Mouse (Mus musculus): Measurements from ENCODE around the gene Rpn1. TPM values are rescaled to one million over a fixed set of nuclear protein-coding genes. Genes with fewer than 3 reads are reported as not detected.
A peak's percentile ranks its signal among the peaks of the same experiment; 100 is the strongest.

Gene Rpn1
- polyA plus RNA-seq, 1 experiment = 128 TPM

GRCm38 (mm10) chr6:88083095-88083494, 1.2 kb upstream of the Rpn1 start:
- H3K4me2 ChIP-seq (ENCODE audit: low read depth) = no peak overlapping the region
- H3K36me3 ChIP-seq (ENCODE audit: control insufficient read depth, insufficient read depth) = no peaks in the 10 kb centered on the region
- no peaks in the 10 kb centered on the region for H3K27me3 ChIP-seq (ENCODE audit: control insufficient read depth, insufficient read depth, insufficient read length)
- H3K4me3 ChIP-seq = no peak overlapping the region
- TF ChIP-seq SRF (IDR thresholded peaks at IDR 0.05; ENCODE audit: control insufficient read depth, insufficient read length, low read depth) (no peak), TCF3 (IDR thresholded peaks at IDR 0.05; ENCODE audit: insufficient read length, low read depth) (no peak), E2F4 (IDR thresholded peaks at IDR 0.05; ENCODE audit: insufficient read depth) (no peak), MYOD1 (IDR thresholded peaks at IDR 0.05; ENCODE audit: control insufficient read depth in 1 of 3, insufficient read length in 2 of 3, low read depth in 2 of 3) (no peak), POLR2A (IDR thresholded peaks at IDR 0.05; ENCODE audit: insufficient read length, low read depth) (no peak), TCF12 (IDR thresholded peaks at IDR 0.05; ENCODE audit: insufficient read depth, poor library complexity, severe bottlenecking) (no peak), CEBPB (IDR thresholded peaks at IDR 0.05; ENCODE audit: insufficient read depth, poor library complexity, severe bottlenecking) (no peak), MAX (IDR thresholded peaks at IDR 0.05; ENCODE audit: low read depth) (no peak), REST (IDR thresholded peaks at IDR 0.05; ENCODE audit: insufficient read depth, insufficient read length) (no peak), POLR2AphosphoS2 (IDR thresholded peaks at IDR 0.05; ENCODE audit: insufficient read length, low read depth) (no peak), USF1 (IDR thresholded peaks at IDR 0.05; ENCODE audit: low read depth) (no peak), MYOG (IDR thresholded peaks at IDR 0.05; ENCODE audit: control insufficient read depth in 1 of 3, insufficient read depth in 1 of 3, insufficient read length in 2 of 3, low read depth in 2 of 3) (no peak)
- peaks cover 38% of the 10 kb centered on the region for H3K79me2 ChIP-seq (ENCODE audit: control insufficient read depth, insufficient read depth)
- no peak overlapping the region for H3ac ChIP-seq (ENCODE audit: control insufficient read depth, insufficient read length)

GRCm38 (mm10) chr6:88083672-88084071, 610 bp upstream of the Rpn1 start:
- H3K4me2 ChIP-seq (ENCODE audit: low read depth) = peak overlapping the region; percentile 80
- TF ChIP-seq TCF3 (IDR thresholded peaks at IDR 0.05; ENCODE audit: insufficient read length, low read depth) = no peak
- TF ChIP-seq POLR2A (IDR thresholded peaks at IDR 0.05; ENCODE audit: insufficient read length, low read depth) = no peak
- no peak for TF ChIP-seq SRF (IDR thresholded peaks at IDR 0.05; ENCODE audit: control insufficient read depth, insufficient read length, low read depth)
- no peak overlapping the region for H3ac ChIP-seq (ENCODE audit: control insufficient read depth, insufficient read length)
- H3K79me2 ChIP-seq (ENCODE audit: control insufficient read depth, insufficient read depth) = peaks cover 43% of the 10 kb centered on the region
- no peaks in the 10 kb centered on the region for H3K36me3 ChIP-seq (ENCODE audit: control insufficient read depth, insufficient read depth)
- H3K4me3 ChIP-seq = peak overlapping the region; percentile 84
- H3K27me3 ChIP-seq (ENCODE audit: control insufficient read depth, insufficient read depth, insufficient read length) = no peaks in the 10 kb centered on the region

DNA sequence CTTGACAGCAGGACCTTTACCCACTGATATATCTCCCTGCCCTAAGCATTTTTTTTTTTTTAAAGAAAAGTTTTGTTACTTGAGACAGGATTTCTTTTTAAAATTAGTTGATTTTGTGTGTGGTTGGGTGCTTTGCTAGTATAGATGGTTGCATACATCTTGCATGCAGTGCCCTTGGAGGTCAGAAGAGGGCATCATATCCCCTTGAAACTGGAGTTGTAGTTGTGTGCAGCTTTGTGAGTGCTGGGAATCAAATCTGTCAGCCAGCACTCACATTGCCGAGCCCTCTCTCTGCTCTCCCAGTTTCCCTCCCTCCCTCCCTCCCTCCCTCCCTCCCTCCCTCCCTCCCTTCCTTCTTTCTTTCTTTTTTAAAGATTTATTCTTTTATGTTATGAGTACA, 4.7 kb downstream of the Rpn1 start:
- TF ChIP-seq MAX (IDR thresholded peaks at IDR 0.05; ENCODE audit: low read depth) = no peak
- no peak for TF ChIP-seq MYOD1 (IDR thresholded peaks at IDR 0.05; ENCODE audit: control insufficient read depth in 1 of 3, insufficient read length in 2 of 3, low read depth in 2 of 3)
- TF ChIP-seq TCF12 (IDR thresholded peaks at IDR 0.05; ENCODE audit: insufficient read depth, poor library complexity, severe bottlenecking) = no peak
- TF ChIP-seq POLR2A (IDR thresholded peaks at IDR 0.05; ENCODE audit: insufficient read length, low read depth) = no peak
- no peak for TF ChIP-seq E2F4 (IDR thresholded peaks at IDR 0.05; ENCODE audit: insufficient read depth)
- no peak for TF ChIP-seq POLR2AphosphoS2 (IDR thresholded peaks at IDR 0.05; ENCODE audit: insufficient read length, low read depth)
- TF ChIP-seq MYOG (IDR thresholded peaks at IDR 0.05; ENCODE audit: control insufficient read depth in 1 of 3, insufficient read depth in 1 of 3, insufficient read length in 2 of 3, low read depth in 2 of 3) = no peak
- no peak for TF ChIP-seq SRF (IDR thresholded peaks at IDR 0.05; ENCODE audit: control insufficient read depth, insufficient read length, low read depth)
- TF ChIP-seq CEBPB (IDR thresholded peaks at IDR 0.05; ENCODE audit: insufficient read depth, poor library complexity, severe bottlenecking) = no peak
- peaks cover 16% of the 10 kb centered on the region for H3K36me3 ChIP-seq (ENCODE audit: control insufficient read depth, insufficient read depth)
- no peak overlapping the region for H3K4me3 ChIP-seq
- peaks cover 51% of the 10 kb centered on the region for H3K79me2 ChIP-seq (ENCODE audit: control insufficient read depth, insufficient read depth)
- no peak overlapping the region for H3K4me2 ChIP-seq (ENCODE audit: low read depth)
- no peaks in the 10 kb centered on the region for H3K27me3 ChIP-seq (ENCODE audit: control insufficient read depth, insufficient read depth, insufficient read length)
- no peak overlapping the region for H3ac ChIP-seq (ENCODE audit: control insufficient read depth, insufficient read length)

DNA sequence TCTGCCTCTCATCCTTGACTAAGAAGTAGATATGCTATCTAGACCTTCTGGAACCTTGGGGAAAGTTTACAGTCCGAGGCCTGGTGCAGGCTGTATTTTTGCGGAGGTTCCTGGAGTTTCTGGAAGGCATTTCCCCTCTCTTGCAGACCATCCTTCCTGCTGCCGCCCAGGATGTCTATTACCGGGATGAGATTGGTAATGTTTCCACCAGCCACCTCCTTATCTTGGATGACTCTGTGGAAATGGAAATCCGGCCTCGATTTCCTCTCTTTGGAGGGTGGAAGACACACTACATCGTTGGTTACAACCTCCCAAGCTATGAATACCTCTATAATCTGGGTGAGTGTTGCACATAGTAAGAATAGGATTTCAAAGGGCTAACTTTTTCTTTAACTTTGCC, 11.1 kb downstream of the Rpn1 start:
- H3K27me3 ChIP-seq (ENCODE audit: control insufficient read depth, insufficient read depth, insufficient read length) = no peaks in the 10 kb centered on the region
- peaks cover 4% of the 10 kb centered on the region for H3K79me2 ChIP-seq (ENCODE audit: control insufficient read depth, insufficient read depth)
- H3K36me3 ChIP-seq (ENCODE audit: control insufficient read depth, insufficient read depth) = peaks cover 44% of the 10 kb centered on the region
- no peak overlapping the region for H3ac ChIP-seq (ENCODE audit: control insufficient read depth, insufficient read length)
- no peak overlapping the region for H3K4me3 ChIP-seq
- H3K4me2 ChIP-seq (ENCODE audit: low read depth) = no peak overlapping the region
- TF ChIP-seq POLR2A (IDR thresholded peaks at IDR 0.05; ENCODE audit: insufficient read length, low read depth) (no peak), E2F4 (IDR thresholded peaks at IDR 0.05; ENCODE audit: insufficient read depth) (no peak), MYOG (IDR thresholded peaks at IDR 0.05; ENCODE audit: control insufficient read depth in 1 of 3, insufficient read depth in 1 of 3, insufficient read length in 2 of 3, low read depth in 2 of 3) (no peak), SRF (IDR thresholded peaks at IDR 0.05; ENCODE audit: control insufficient read depth, insufficient read length, low read depth) (no peak), POLR2AphosphoS2 (IDR thresholded peaks at IDR 0.05; ENCODE audit: insufficient read length, low read depth) (no peak), MYOD1 (IDR thresholded peaks at IDR 0.05; ENCODE audit: control insufficient read depth in 1 of 3, insufficient read length in 2 of 3, low read depth in 2 of 3) (no peak), USF1 (IDR thresholded peaks at IDR 0.05; ENCODE audit: low read depth) (no peak), REST (IDR thresholded peaks at IDR 0.05; ENCODE audit: insufficient read depth, insufficient read length) (no peak), TCF12 (IDR thresholded peaks at IDR 0.05; ENCODE audit: insufficient read depth, poor library complexity, severe bottlenecking) (no peak), MAX (IDR thresholded peaks at IDR 0.05; ENCODE audit: low read depth) (no peak), CEBPB (IDR thresholded peaks at IDR 0.05; ENCODE audit: insufficient read depth, poor library complexity, severe bottlenecking) (no peak), TCF3 (IDR thresholded peaks at IDR 0.05; ENCODE audit: insufficient read length, low read depth) (no peak)

- TF ChIP-seq POLR2AphosphoS2 (IDR thresholded peaks at IDR 0.05; ENCODE audit: insufficient read length, low read depth) = no peak
- no peak for TF ChIP-seq REST (IDR thresholded peaks at IDR 0.05; ENCODE audit: insufficient read depth, insufficient read length)
- TF ChIP-seq CEBPB (IDR thresholded peaks at IDR 0.05; ENCODE audit: insufficient read depth, poor library complexity, severe bottlenecking) = no peak
- no peak for TF ChIP-seq USF1 (IDR thresholded peaks at IDR 0.05; ENCODE audit: low read depth)
- TF ChIP-seq MAX (IDR thresholded peaks at IDR 0.05; ENCODE audit: low read depth) = no peak
- TF ChIP-seq E2F4 (IDR thresholded peaks at IDR 0.05; ENCODE audit: insufficient read depth) = no peak
- TF ChIP-seq POLR2A (IDR thresholded peaks at IDR 0.05; ENCODE audit: insufficient read length, low read depth) = no peak
- no peak for TF ChIP-seq MYOG (IDR thresholded peaks at IDR 0.05; ENCODE audit: control insufficient read depth in 1 of 3, insufficient read depth in 1 of 3, insufficient read length in 2 of 3, low read depth in 2 of 3)
- no peak for TF ChIP-seq TCF3 (IDR thresholded peaks at IDR 0.05; ENCODE audit: insufficient read length, low read depth)
- TF ChIP-seq MYOD1 (IDR thresholded peaks at IDR 0.05; ENCODE audit: control insufficient read depth in 1 of 3, insufficient read length in 2 of 3, low read depth in 2 of 3) = no peak
- TF ChIP-seq SRF (IDR thresholded peaks at IDR 0.05; ENCODE audit: control insufficient read depth, insufficient read length, low read depth) = no peak
- TF ChIP-seq TCF12 (IDR thresholded peaks at IDR 0.05; ENCODE audit: insufficient read depth, poor library complexity, severe bottlenecking) = no peak
- H3K79me2 ChIP-seq (ENCODE audit: control insufficient read depth, insufficient read depth) = no peaks in the 10 kb centered on the region
- H3K36me3 ChIP-seq (ENCODE audit: control insufficient read depth, insufficient read depth) = peaks cover 33% of the 10 kb centered on the region
- no peak overlapping the region for H3K4me2 ChIP-seq (ENCODE audit: low read depth)
- no peak overlapping the region for H3K4me3 ChIP-seq
- H3K27me3 ChIP-seq (ENCODE audit: control insufficient read depth, insufficient read depth, insufficient read length) = no peaks in the 10 kb centered on the region
- H3ac ChIP-seq (ENCODE audit: control insufficient read depth, insufficient read length) = no peak overlapping the region
These were observed 17.8 kb downstream of the Rpn1 start for GRCm38 (mm10) chr6:88102096-88102495.

All from myocyte (in vitro differentiated cells).